Comparison of ENCODE assay signal across 15 mouse cellular contexts in genomic region chr8:91304481-91305386, GRCm38 (mm10). TPM values are rescaled to one million over a fixed set of nuclear protein-coding genes. Genes with fewer than 3 reads are reported as not detected.
A peak's percentile ranks its signal among the peaks of the same experiment; 100 is the strongest.
DNase-seq lines count a peak whose midpoint lies in the region; ATAC-seq and TF ChIP-seq lines count a peak whose summit lies in the region.
"Had no signal": no experiment of that assay in that cellular context is flagged by ENCODE, and none has a peak within 500 bp of the region (broad histone marks: within the 10 kb centered on the region; RNA-seq: fewer than 3 reads in every experiment).

No protein-coding gene starts in this region.

- no peak overlapping the region for H3K9ac ChIP-seq in lung, postnatal 0 days (replicated peaks; ENCODE audit: low read depth)
- no peak overlapping the region for H3K9ac ChIP-seq in embryonic facial prominence, embryonic 11.5 days (replicated peaks; ENCODE audit: low read length)
- no peak overlapping the region for H3K9ac ChIP-seq in stomach, embryonic 14.5 days (replicated peaks; ENCODE audit: low read depth, low read length)
- H3K9ac ChIP-seq: neural tube, embryonic 13.5 days had no signal

- ATAC-seq in lung, postnatal 0 days: no peak
- no peak for ATAC-seq in embryonic facial prominence, embryonic 11.5 days (replicated peaks; ENCODE audit: insufficient number of reproducible peaks, low FRiP score, low TSS enrichment, low read depth)
- no peak for ATAC-seq in stomach, embryonic 14.5 days (ENCODE audit: insufficient number of reproducible peaks, insufficient read depth, low FRiP score, low read depth)

- H3K4me1 ChIP-seq in lung, postnatal 0 days (ENCODE audit: insufficient read depth, low read depth, low read length): no peaks in the 10 kb centered on the region
- H3K4me1 ChIP-seq in embryonic facial prominence, embryonic 11.5 days (ENCODE audit: control insufficient read depth, insufficient read depth, low read length): no peaks in the 10 kb centered on the region
- H3K4me1 ChIP-seq in stomach, embryonic 14.5 days (ENCODE audit: control insufficient read depth, insufficient read depth, low read length): no peaks in the 10 kb centered on the region
- H3K4me1 ChIP-seq: neural tube, embryonic 13.5 days had no signal

- no peaks in the 10 kb centered on the region for H3K27me3 ChIP-seq in lung, postnatal 0 days (replicated peaks; ENCODE audit: insufficient read depth, low read length)
- no peaks in the 10 kb centered on the region for H3K27me3 ChIP-seq in embryonic facial prominence, embryonic 11.5 days (ENCODE audit: control insufficient read depth, insufficient read depth, low read length)
- H3K27me3 ChIP-seq in stomach, embryonic 14.5 days (ENCODE audit: control insufficient read depth, insufficient read depth, low read length): no peaks in the 10 kb centered on the region
- H3K27me3 ChIP-seq: neural tube, embryonic 13.5 days had no signal

- TF ChIP-seq EP300 in lung, postnatal 0 days (IDR thresholded peaks at IDR 0.05): no peak

- H3K36me3 ChIP-seq in lung, postnatal 0 days (ENCODE audit: insufficient read depth, low read length): no peaks in the 10 kb centered on the region; the same call in 1 of the 2 replicates
- no peaks in the 10 kb centered on the region for H3K36me3 ChIP-seq in embryonic facial prominence, embryonic 11.5 days (replicated peaks; ENCODE audit: control insufficient read depth, insufficient read depth, low read depth, low read length)
- H3K36me3 ChIP-seq in stomach, embryonic 14.5 days (ENCODE audit: control insufficient read depth, insufficient read depth, low read length): peaks cover 3% of the 10 kb centered on the region; the same call in 1 of the 2 replicates

- H3K27ac ChIP-seq in lung, postnatal 0 days (ENCODE audit: low read length): no peak overlapping the region
- H3K27ac ChIP-seq in embryonic facial prominence, embryonic 11.5 days (replicated peaks; ENCODE audit: low read depth, low read length): no peak overlapping the region
- 0 out of 2 replicates have a peak overlapping the region, but pooled peaks have one; percentile 7 for H3K27ac ChIP-seq in stomach, embryonic 14.5 days (ENCODE audit: low read length)
- H3K27ac ChIP-seq: neural tube, embryonic 13.5 days had no signal

- DNase-seq in gastrocnemius, postnatal 10 days: peak; percentile 37
- no peak for DNase-seq in gastrocnemius, adult 8-10 months (ENCODE audit: low spot score in 2 of 2)
- DNase-seq in lung, postnatal 0 days (ENCODE audit: low spot score): no peak
- DNase-seq in lung, postnatal 25 days (ENCODE audit: low spot score): no peak
- DNase-seq in embryonic facial prominence, embryonic 11.5 days (ENCODE audit: low spot score): peak; percentile 36
- DNase-seq in ovary, postnatal 10 days (ENCODE audit: low spot score): no peak
- no peak for DNase-seq in adrenal gland, postnatal 14 days
- DNase-seq: adrenal gland, postnatal 36 days; B cell, adult 2 months; cerebellum, adult 9-10 months; heart, adult 11 months; right cerebral cortex, postnatal 4 days had no signal

- H3K4me2 ChIP-seq in lung, postnatal 0 days (replicated peaks; ENCODE audit: low read depth, low read length): no peak overlapping the region
- no peak overlapping the region; the same call in 1 of the 2 replicates for H3K4me2 ChIP-seq in embryonic facial prominence, embryonic 11.5 days (ENCODE audit: low read depth, low read length)
- H3K4me2 ChIP-seq in stomach, embryonic 14.5 days (replicated peaks; ENCODE audit: low read depth, low read length): no peak overlapping the region
- H3K4me2 ChIP-seq: liver, embryonic 11.5 days; neural tube, embryonic 13.5 days had no signal

- no peaks in the 10 kb centered on the region for H3K9me3 ChIP-seq in lung, postnatal 0 days (ENCODE audit: low read length)
- H3K9me3 ChIP-seq in embryonic facial prominence, embryonic 11.5 days (replicated peaks; ENCODE audit: control insufficient read depth, low read length): no peaks in the 10 kb centered on the region
- no peaks in the 10 kb centered on the region for H3K9me3 ChIP-seq in stomach, embryonic 14.5 days (ENCODE audit: control insufficient read depth, low read depth, low read length)
- H3K9me3 ChIP-seq: neural tube, embryonic 13.5 days had no signal

- H3K4me3 ChIP-seq in lung, postnatal 0 days (ENCODE audit: low read depth, low read length): no peak overlapping the region
- H3K4me3 ChIP-seq in embryonic facial prominence, embryonic 11.5 days (ENCODE audit: low read depth, low read length): no peak overlapping the region
- no peak overlapping the region for H3K4me3 ChIP-seq in stomach, embryonic 14.5 days (ENCODE audit: low read depth, low read length)
- H3K4me3 ChIP-seq: neural tube, embryonic 13.5 days had no signal

- WGBS in lung, postnatal 0 days: 76% methylated on average over 17 of the region's 17 CpGs
- 69% methylated on average over 17 of the region's 17 CpGs for WGBS in embryonic facial prominence, embryonic 11.5 days
- WGBS in stomach, embryonic 14.5 days: 71% methylated on average over 17 of the region's 17 CpGs

- peak; percentile 53 for TF ChIP-seq CTCF in lung, postnatal 0 days (IDR thresholded peaks at IDR 0.05)

RNA-seq across cellular contexts. Expression of gene Rpgrip1l, which starts 8.3 kb away (rescaled TPM):
- total RNA-seq in gastrocnemius, postnatal 10 days (2021): 1 to 10 TPM; 2.6 to 4.5 TPM
- total RNA-seq in gastrocnemius, adult 8-10 months (2022): 1 to 10 TPM; 1.2 to 2.6 (median 2.3) TPM
- 6.0 and 8.0 TPM in 2 replicates for polyA plus RNA-seq in lung, postnatal 0 days (2015; fragmentation: Nextera tagmentation; extraction: Ambion mirVana)
- 10.6 and 16.5 TPM in 2 replicates for polyA plus RNA-seq in embryonic facial prominence, embryonic 11.5 days (2014; fragmentation: Nextera tagmentation; extraction: Ambion mirVana)
- 9.5 and 14.4 TPM in 2 replicates for polyA plus RNA-seq in stomach, embryonic 14.5 days (2014; fragmentation: Nextera tagmentation; extraction: Ambion mirVana)
- 7.1 and 10.5 TPM in 2 replicates for total RNA-seq in adrenal gland, postnatal 14 days (2021)

RNA-seq across cellular contexts. Expression of gene Fto, which starts 8.6 kb away (rescaled TPM):
- 100 to 1,000 TPM; 116 to 125 TPM for total RNA-seq in gastrocnemius, postnatal 10 days (2021)
- 10 to 100 TPM; 71.1 to 83.2 (median 80.8) TPM for total RNA-seq in gastrocnemius, adult 8-10 months (2022)
- 29.8 and 31.9 TPM in 2 replicates for polyA plus RNA-seq in lung, postnatal 0 days (2015; fragmentation: Nextera tagmentation; extraction: Ambion mirVana)
- polyA plus RNA-seq in embryonic facial prominence, embryonic 11.5 days (2014; fragmentation: Nextera tagmentation; extraction: Ambion mirVana): 94.8 and 99.8 TPM in 2 replicates
- 89.6 and 94.6 TPM in 2 replicates for polyA plus RNA-seq in stomach, embryonic 14.5 days (2014; fragmentation: Nextera tagmentation; extraction: Ambion mirVana)
- total RNA-seq in adrenal gland, postnatal 14 days (2021): 68.1 and 73.2 TPM in 2 replicates

Comparison
In these comparisons a context has a peak if more than half of its experiments do, and no peak if none do; other contexts are left out.
1. DNase-seq: peak in gastrocnemius, postnatal 10 days (single experiment) and embryonic facial prominence, embryonic 11.5 days (single experiment); none in gastrocnemius, adult 8-10 months (0 of 2), lung, postnatal 0 days (single experiment), lung, postnatal 25 days (single experiment), ovary, postnatal 10 days (single experiment) and adrenal gland, postnatal 14 days (single experiment).